Mouse (Mus musculus): ENCODE data around the gene Tceal5.

Tceal5 gene

GRCm38 (mm10) chrX:136171189-136172117, 32.2 kb downstream of the Tceal5 start:
- peak; percentile 76 to 77 for DNase-seq

GRCm38 (mm10) chrX:136170625-136171024, 33.1 kb downstream of the Tceal5 start:
- no peak for DNase-seq
